Mouse (Mus musculus): Measurements from ENCODE around the gene Arntl.
"Not testable (repeated sequence)": the region's sequence is repeated elsewhere in the genome, so short reads cannot be mapped to it uniquely, and the experiment has no call there.

Gene Arntl

GRCm38 (mm10) chr7:113249134-113249825, 42.0 kb downstream of the Arntl start:
- CTCF ChIA-PET: no interaction called here

- CTCF ChIA-PET: interaction anchor here (0.9 to 1.4 kb wide), 4 partner anchors 19 to 106 kb away, joined by 3 to 8 read pairs (median 4); no protein-coding TSS in a partner anchor
These were observed 43.2 kb downstream of the Arntl start for GRCm38 (mm10) chr7:113250433-113250991.

- CTCF ChIA-PET: interaction anchor here (0.7 to 1.4 kb wide), 5 partner anchors 18 to 696 kb away, joined by 3 to 8 read pairs (median 6); no protein-coding TSS in a partner anchor
These were observed 43.7 kb downstream of the Arntl start for GRCm38 (mm10) chr7:113251001-113251400.

- CTCF ChIA-PET: interaction anchor here (0.7 to 1.4 kb wide), 5 partner anchors 66 to 697 kb away, joined by 3 to 8 read pairs (median 6); no protein-coding TSS in a partner anchor
These were observed 44.3 kb downstream of the Arntl start for GRCm38 (mm10) chr7:113251554-113251953.

GRCm38 (mm10) chr7:113253777-113254405, 46.6 kb downstream of the Arntl start:
- CTCF ChIA-PET: interaction anchor here (0.6 to 1.1 kb wide), 2 partner anchors 15 to 114 kb away, joined by 3 to 7 read pairs; no protein-coding TSS in a partner anchor

- CTCF ChIA-PET: interaction anchor here (0.8 to 1.0 kb wide), 2 partner anchors 12 to 112 kb away, joined by 3 to 4 read pairs; no protein-coding TSS in a partner anchor
These were observed 48.8 kb downstream of the Arntl start for GRCm38 (mm10) chr7:113256046-113256445.

- CTCF ChIA-PET: interaction anchor here (0.6 to 1.1 kb wide), 3 partner anchors 9 to 114 kb away, joined by 4 to 5 read pairs (median 4); no protein-coding TSS in a partner anchor
These were observed 51.2 kb downstream of the Arntl start for GRCm38 (mm10) chr7:113258430-113258829.

- CTCF ChIA-PET: interaction anchor here (0.5 to 0.6 kb wide), 3 partner anchors 91 to 450 kb away, joined by 3 to 9 read pairs (median 7); no protein-coding TSS in a partner anchor
These were observed 53.3 kb downstream of the Arntl start for GRCm38 (mm10) chr7:113260321-113261167.

GRCm38 (mm10) chr7:113261690-113262089, 54.4 kb downstream of the Arntl start:
- CTCF ChIA-PET: no interaction called here

- CTCF ChIA-PET: not testable (repeated sequence)
These were observed 55.5 kb downstream of the Arntl start for GRCm38 (mm10) chr7:113262510-113263467.

GRCm38 (mm10) chr7:113263990-113264389, 56.7 kb downstream of the Arntl start:
- CTCF ChIA-PET: no interaction called here

- CTCF ChIA-PET: interaction anchor here (0.7 to 1.6 kb wide), 4 partner anchors 12 to 51 kb away, joined by 3 to 6 read pairs (median 4); no protein-coding TSS in a partner anchor
These were observed 61.0 kb downstream of the Arntl start for GRCm38 (mm10) chr7:113268287-113268686.

- CTCF ChIA-PET: interaction anchor here (0.7 to 1.6 kb wide), 3 partner anchors 15 to 50 kb away, joined by 3 to 6 read pairs (median 4); no protein-coding TSS in a partner anchor
These were observed 61.8 kb downstream of the Arntl start for GRCm38 (mm10) chr7:113269081-113269480.

GRCm38 (mm10) chr7:113269921-113270320, 62.7 kb downstream of the Arntl start:
- CTCF ChIA-PET: interaction anchor here (1.6 kb wide), 1 partner anchor 19 kb away, joined by 6 read pairs; no protein-coding TSS in a partner anchor

GRCm38 (mm10) chr7:113270551-113270950, 63.3 kb downstream of the Arntl start:
- CTCF ChIA-PET: interaction anchor here (0.6 kb wide), 2 partner anchors 25 to 44 kb away, joined by 3 to 4 read pairs; no protein-coding TSS in a partner anchor

GRCm38 (mm10) chr7:113270991-113271390, 63.7 kb downstream of the Arntl start:
- CTCF ChIA-PET: interaction anchor here (0.6 kb wide), 2 partner anchors 25 to 43 kb away, joined by 3 to 4 read pairs; no protein-coding TSS in a partner anchor

GRCm38 (mm10) chr7:113272338-113272997, 65.2 kb downstream of the Arntl start:
- CTCF ChIA-PET: interaction anchor here (0.8 kb wide), 1 partner anchor 27 kb away, joined by 13 read pairs; no protein-coding TSS in a partner anchor

GRCm38 (mm10) chr7:113277245-113277644, 70.0 kb downstream of the Arntl start:
- CTCF ChIA-PET: no interaction called here

- CTCF ChIA-PET: no interaction called here
These were observed 71.2 kb downstream of the Arntl start for GRCm38 (mm10) chr7:113278493-113278892.
